Mouse (Mus musculus): ENCODE data around the gene Scgb2b20. TPM values are rescaled to one million over a fixed set of nuclear protein-coding genes. Genes with fewer than 3 reads are reported as not detected.
"Not testable (repeated sequence)": the region's sequence is repeated elsewhere in the genome, so short reads cannot be mapped to it uniquely, and the experiment has no call there.

Scgb2b20 gene
- not detected for total RNA-seq (2021)

DNA sequence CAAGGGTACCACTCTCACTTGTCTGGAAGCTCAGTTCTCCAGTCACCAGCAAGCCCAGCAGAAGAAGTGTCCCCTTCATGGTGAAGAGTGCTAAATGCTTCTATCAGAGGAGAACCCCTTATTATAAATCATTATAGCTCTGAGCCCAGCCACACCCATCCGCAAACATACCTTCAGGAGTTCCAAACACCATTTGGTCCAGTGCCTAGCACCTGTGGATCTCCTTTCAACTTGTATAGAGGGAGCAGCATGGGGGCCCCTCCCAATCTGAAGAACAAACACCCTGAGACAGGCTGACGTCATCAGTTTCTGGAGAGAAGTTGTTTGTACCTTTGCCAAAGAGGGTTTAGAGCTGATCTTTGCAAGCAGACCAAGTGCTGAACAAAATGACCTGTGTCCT is at the start of gene Scgb2b20:
Scgb2b20 (minus strand) TSS at position 101 of the 400 bp plus-strand sequence.
- not testable (repeated sequence) for DNase-seq

DNA sequence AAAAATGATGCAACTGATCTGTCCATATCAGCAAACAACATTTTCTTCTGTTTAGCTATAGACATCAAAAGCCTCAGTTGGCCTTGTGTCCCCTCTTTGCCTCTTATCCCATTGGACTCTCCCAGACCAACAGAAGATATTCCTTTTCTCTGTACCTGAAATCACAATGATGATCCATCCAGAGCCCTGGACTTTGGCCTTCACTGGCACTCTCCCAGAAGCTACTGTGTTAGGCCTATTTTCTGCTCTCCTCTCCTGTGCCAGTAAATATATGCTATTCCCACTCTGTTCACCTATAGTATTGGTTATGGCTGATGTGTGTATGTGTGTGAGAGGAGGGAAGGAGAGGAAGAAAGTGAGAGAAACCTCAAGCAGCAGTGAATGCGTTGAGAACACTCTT is 43.6 kb upstream of the Scgb2b20 start:
- not testable (repeated sequence) for DNase-seq

DNA sequence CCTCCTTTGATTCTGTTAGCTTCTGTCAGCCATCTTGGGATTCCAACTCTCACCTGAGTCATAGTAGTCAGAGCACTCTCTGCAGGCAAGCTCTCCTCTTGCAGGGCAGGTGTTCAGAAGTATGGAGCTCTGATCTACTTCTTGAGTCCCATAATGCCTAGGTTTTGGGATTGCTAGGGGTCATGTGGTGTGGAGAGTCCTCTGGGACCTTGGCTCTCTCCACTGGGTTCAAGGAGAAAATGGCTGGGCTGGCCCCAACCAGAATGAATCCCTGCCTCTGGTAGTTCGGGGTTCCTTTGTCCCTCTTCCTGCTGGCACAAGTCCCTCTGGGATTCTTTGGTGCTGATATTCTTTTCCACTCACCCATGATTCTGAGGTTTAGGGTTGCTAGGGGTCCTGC is 35.5 kb upstream of the Scgb2b20 start:
- no peak for DNase-seq

- not testable (repeated sequence) for DNase-seq
These were observed 33.6 kb upstream of the Scgb2b20 start for GRCm38 (mm10) chr7:33399749-33400148.

DNA sequence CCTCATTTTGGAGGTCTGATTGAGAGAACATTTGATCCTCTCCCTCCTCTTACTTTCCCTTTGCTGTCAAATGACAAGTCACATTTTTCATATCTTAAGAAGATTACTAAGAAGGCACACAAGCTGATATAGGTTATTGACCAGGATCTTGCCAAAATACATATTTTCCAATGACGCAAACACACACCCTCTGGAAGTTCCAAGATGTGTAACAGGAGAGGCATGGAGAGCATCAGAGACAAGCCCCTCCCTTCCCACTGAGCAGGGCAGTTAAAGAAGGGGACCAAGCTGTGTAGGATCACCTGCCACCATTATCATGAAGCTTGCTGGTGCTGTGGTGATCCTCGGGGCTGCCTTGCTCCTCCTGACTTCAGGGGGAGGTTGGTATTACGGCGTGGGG is 6.8 kb upstream of the Scgb2b20 start, which contains the start of gene Scgb1b20:
Scgb1b20 (plus strand) TSS at position 301 of the 400 bp plus-strand sequence.
- DNase-seq: not testable (repeated sequence)

Other genes with a start within 250 kb of the Scgb2b20 start
- not detected for gene Scgb2b18, start 192.5 kb downstream of the Scgb2b20 start, total RNA-seq (2021)
- not detected for gene Scgb1b18, start 180.8 kb downstream of the Scgb2b20 start, total RNA-seq (2021)
- gene Scgb2b19, start 86.0 kb downstream of the Scgb2b20 start, total RNA-seq (2021): not detected
- gene Scgb1b19, start 79.0 kb downstream of the Scgb2b20 start, total RNA-seq (2021): not detected
- not detected for gene Scgb1b20, start 6.9 kb upstream of the Scgb2b20 start, total RNA-seq (2021)
- gene Scgb2b21, start 154.1 kb upstream of the Scgb2b20 start, total RNA-seq (2021): not detected